ENCODE assay signal across 30 mouse cellular contexts in genomic region chr12:91699451-91700141, GRCm38 (mm10).
DNase-seq lines count a peak whose midpoint lies in the region; ATAC-seq and TF ChIP-seq lines count a peak whose summit lies in the region.
"Had no signal": no experiment of that assay in that cellular context is flagged by ENCODE, and none has a peak within 500 bp of the region (broad histone marks: within the 10 kb centered on the region; RNA-seq: fewer than 3 reads in every experiment).

No protein-coding gene starts in this region.

- in situ Hi-C loops in CH12.LX (cut with MboI; ENCODE audit: low pct_ligation_motif_present, low pct_unique_long_range_greater_than_20kb, low sequenced_read_pairs) = no loop called here

- H3K4me1 ChIP-seq in CH12.LX (ENCODE audit: control insufficient read depth in 1 of 2, insufficient read depth in 2 of 2) = peaks cover 15 to 20% of the 10 kb centered on the region in 2 experiments
- peaks cover 13% of the 10 kb centered on the region for H3K4me1 ChIP-seq in G1E (ENCODE audit: insufficient read depth, low read depth, low read length)
- peaks cover 5% of the 10 kb centered on the region for H3K4me1 ChIP-seq in intestine, embryonic 16.5 days (ENCODE audit: control insufficient read depth, insufficient read depth, low read length)
- H3K4me1 ChIP-seq in liver, embryonic 13.5 days (replicated peaks) = peaks cover 19% of the 10 kb centered on the region
- no peaks in the 10 kb centered on the region for H3K4me1 ChIP-seq in forebrain, embryonic 11.5 days (replicated peaks; ENCODE audit: control insufficient read depth, insufficient read depth, low read length)
- H3K4me1 ChIP-seq: hindbrain, embryonic 15.5 days; limb, embryonic 10.5 days had no signal

- no peak for ATAC-seq in G1E (ENCODE audit: extremely low read depth, insufficient number of reproducible peaks, low FRiP score, poor library complexity, severe bottlenecking)
- ATAC-seq in intestine, embryonic 16.5 days = peak; percentile 60
- ATAC-seq in liver, embryonic 13.5 days (ENCODE audit: low read depth) = peak; percentile 50; the same call in 1 of the 2 replicates
- no peak for ATAC-seq in forebrain, embryonic 11.5 days (replicated peaks; ENCODE audit: low FRiP score)
- ATAC-seq: activated CD4-positive, CD25-positive, alpha-beta regulatory T cell, adult 4 months; forebrain, postnatal 0 days; midbrain, embryonic 13.5 days had no signal

- H3K4me2 ChIP-seq in CH12.LX (ENCODE audit: insufficient read depth, low read depth, poor library complexity, severe bottlenecking) = no peak overlapping the region
- no peak overlapping the region for H3K4me2 ChIP-seq in intestine, embryonic 16.5 days (ENCODE audit: low read depth, low read length)
- H3K4me2 ChIP-seq in liver, embryonic 13.5 days = no peak overlapping the region
- no peak overlapping the region for H3K4me2 ChIP-seq in forebrain, embryonic 11.5 days (ENCODE audit: low read depth, low read length, severe bottlenecking)
- H3K4me2 ChIP-seq: embryonic facial prominence, embryonic 13.5 days; heart, embryonic 13.5 days; hindbrain, embryonic 15.5 days; limb, embryonic 15.5 days; midbrain, embryonic 13.5 days had no signal

- no peaks in the 10 kb centered on the region for H3K79me2 ChIP-seq in CH12.LX (replicated peaks; ENCODE audit: control insufficient read depth, extremely low read depth, insufficient read depth, poor library complexity, severe bottlenecking)

- DNase-seq in CH12.LX (ENCODE audit: extremely low read depth) = peak; percentile 39
- DNase-seq in G1E (ENCODE audit: low spot score) = peak; percentile 16
- no peak for DNase-seq in liver, embryonic 13.5 days
- no peak for DNase-seq in right cerebral cortex, postnatal 4 days
- no peak for DNase-seq in adrenal gland, adult 8-10 months
- no peak for DNase-seq in heart, adult 18-20 months
- no peak for DNase-seq in forebrain, embryonic 11.5 days (ENCODE audit: low spot score)
- DNase-seq: adrenal gland, postnatal 14 days; cerebellum, adult 11 months; cerebellum, adult 9-10 months; embryo, embryonic 11 days; forebrain, postnatal 0 days; heart, postnatal 10 days; kidney, adult 9 months; kidney, postnatal 10 days; layer of hippocampus, postnatal 36 days; lung, adult 2 months; spleen, adult 18-20 months; thymus, adult 18-20 months; thymus, postnatal 25 days had no signal

- no peak for TF ChIP-seq EP300 in CH12.LX (IDR thresholded peaks at IDR 0.05; ENCODE audit: low read length)

- H3K9me3 ChIP-seq in CH12.LX (replicated peaks; ENCODE audit: low read length) (no peaks in the 10 kb centered on the region), G1E (replicated peaks) (no peaks in the 10 kb centered on the region)
- no peaks in the 10 kb centered on the region for H3K9me3 ChIP-seq in intestine, embryonic 16.5 days (ENCODE audit: control insufficient read depth, low read length)
- H3K9me3 ChIP-seq in liver, embryonic 13.5 days (replicated peaks) = no peaks in the 10 kb centered on the region
- no peaks in the 10 kb centered on the region for H3K9me3 ChIP-seq in forebrain, embryonic 11.5 days (ENCODE audit: control insufficient read depth, low read length)
- H3K9me3 ChIP-seq: embryonic facial prominence, embryonic 13.5 days; forebrain, embryonic 10.5 days; heart, embryonic 13.5 days; hindbrain, embryonic 15.5 days; limb, embryonic 10.5 days; limb, embryonic 15.5 days; megakaryocyte, embryonic 14.5 days; midbrain, embryonic 13.5 days had no signal

- no peak for TF ChIP-seq POLR2A in CH12.LX (IDR thresholded peaks at IDR 0.05; ENCODE audit: low read depth, low read length)

- H3K27me3 ChIP-seq in CH12.LX (replicated peaks) = no peaks in the 10 kb centered on the region
- H3K27me3 ChIP-seq in G1E (ENCODE audit: insufficient read depth, low read length) = no peaks in the 10 kb centered on the region
- no peaks in the 10 kb centered on the region for H3K27me3 ChIP-seq in intestine, embryonic 16.5 days (replicated peaks; ENCODE audit: control insufficient read depth, insufficient read depth, low read length)
- no peaks in the 10 kb centered on the region for H3K27me3 ChIP-seq in liver, embryonic 13.5 days
- H3K27me3 ChIP-seq in forebrain, embryonic 11.5 days (ENCODE audit: control insufficient read depth, insufficient read depth, low read length) = no peaks in the 10 kb centered on the region
- H3K27me3 ChIP-seq: embryonic facial prominence, embryonic 13.5 days; heart, embryonic 13.5 days; hindbrain, embryonic 15.5 days; limb, embryonic 15.5 days; megakaryocyte, embryonic 14.5 days; midbrain, embryonic 13.5 days had no signal

- dilution Hi-C loops in CH12.LX (cut with MboI; ENCODE audit: extremely low pct_ligation_motif_present, extremely low pct_unique_long_range_greater_than_20kb, low sequenced_read_pairs) = no loop called here

- no peak for TF ChIP-seq RAD21 in CH12.LX (IDR thresholded peaks at IDR 0.05; ENCODE audit: low read depth, low read length)

- H3K9ac ChIP-seq in CH12.LX (ENCODE audit: insufficient read depth, low read depth) = no peak overlapping the region
- no peak overlapping the region for H3K9ac ChIP-seq in intestine, embryonic 16.5 days (ENCODE audit: low read depth, low read length)
- H3K9ac ChIP-seq in liver, embryonic 13.5 days = no peak overlapping the region
- no peak overlapping the region for H3K9ac ChIP-seq in forebrain, embryonic 11.5 days (ENCODE audit: low read length)
- H3K9ac ChIP-seq: embryonic facial prominence, embryonic 13.5 days; forebrain, postnatal 0 days; heart, embryonic 13.5 days; hindbrain, embryonic 15.5 days; limb, embryonic 15.5 days; midbrain, embryonic 13.5 days had no signal

- H3K4me3 ChIP-seq in CH12.LX (replicated peaks in 1 of 3; ENCODE audit: low read depth in 2 of 3, low read length in 2 of 3, poor library complexity in 1 of 3) (no peak overlapping the region), G1E (ENCODE audit: low read depth, low read length) (no peak overlapping the region)
- H3K4me3 ChIP-seq in intestine, embryonic 16.5 days (ENCODE audit: low read length) = no peak overlapping the region
- no peak overlapping the region for H3K4me3 ChIP-seq in liver, embryonic 13.5 days (replicated peaks)
- H3K4me3 ChIP-seq in forebrain, embryonic 11.5 days (ENCODE audit: low read depth, low read length) = no peak overlapping the region
- H3K4me3 ChIP-seq: embryonic facial prominence, embryonic 13.5 days; forebrain, embryonic 10.5 days; heart, embryonic 13.5 days; hindbrain, embryonic 15.5 days; limb, embryonic 10.5 days; limb, embryonic 15.5 days; megakaryocyte, embryonic 14.5 days; midbrain, embryonic 13.5 days had no signal

- no peak overlapping the region for H3K27ac ChIP-seq in CH12.LX (ENCODE audit: insufficient read depth, low read depth)
- H3K27ac ChIP-seq in intestine, embryonic 16.5 days (ENCODE audit: low read length) = no peak overlapping the region
- no peak overlapping the region for H3K27ac ChIP-seq in liver, embryonic 13.5 days
- no peak overlapping the region for H3K27ac ChIP-seq in forebrain, embryonic 11.5 days (ENCODE audit: low read depth, low read length)
- H3K27ac ChIP-seq: embryonic facial prominence, embryonic 13.5 days; forebrain, embryonic 10.5 days; heart, embryonic 13.5 days; hindbrain, embryonic 15.5 days; limb, embryonic 10.5 days; limb, embryonic 15.5 days; midbrain, embryonic 13.5 days had no signal

- TF ChIP-seq CTCF in CH12.LX (conservative IDR thresholded peaks at IDR 0.05 in 1 of 2, IDR thresholded peaks at IDR 0.05 in 1 of 2; ENCODE audit: low read depth in 2 of 2, low read length in 2 of 2) (no peak), G1E (IDR thresholded peaks at IDR 0.05; ENCODE audit: low read depth, low read length) (no peak)

- 89% methylated on average over 7 of the region's 7 CpGs for WGBS in intestine, embryonic 16.5 days
- WGBS in liver, embryonic 13.5 days (ENCODE audit: insufficient replicate concordance) = 63% methylated on average over 7 of the region's 7 CpGs
- WGBS in forebrain, embryonic 11.5 days = 93% methylated on average over 7 of the region's 7 CpGs

- H3K36me3 ChIP-seq in CH12.LX (replicated peaks in 1 of 2; ENCODE audit: control insufficient read depth in 1 of 2, insufficient read depth in 1 of 2, low read length in 1 of 2) (no peaks in the 10 kb centered on the region), G1E (replicated peaks) (peaks cover 49% of the 10 kb centered on the region)
- no peaks in the 10 kb centered on the region for H3K36me3 ChIP-seq in intestine, embryonic 16.5 days (ENCODE audit: control insufficient read depth, insufficient read depth, low read length)
- H3K36me3 ChIP-seq in liver, embryonic 13.5 days = peaks cover 21% of the 10 kb centered on the region
- no peaks in the 10 kb centered on the region for H3K36me3 ChIP-seq in forebrain, embryonic 11.5 days (ENCODE audit: control insufficient read depth, insufficient read depth, low read length)
- H3K36me3 ChIP-seq: embryonic facial prominence, embryonic 13.5 days; heart, embryonic 13.5 days; hindbrain, embryonic 15.5 days; limb, embryonic 10.5 days; limb, embryonic 15.5 days; midbrain, embryonic 13.5 days had no signal

TF ChIP-seq in CH12.LX, 34 proteins besides CTCF, POLR2A, EP300 and RAD21:
- no peak for TF ChIP-seq CHD1 (IDR thresholded peaks at IDR 0.05; ENCODE audit: low read depth, low read length)
- no peak for TF ChIP-seq MAZ (IDR thresholded peaks at IDR 0.05; ENCODE audit: low read depth, low read length)
- TF ChIP-seq MYC (IDR thresholded peaks at IDR 0.05; ENCODE audit: low read depth, low read length) = no peak
- TF ChIP-seq MEF2A (IDR thresholded peaks at IDR 0.05; ENCODE audit: borderline replicate concordance, low read depth, low read length) = no peak
- no peak for TF ChIP-seq ETS1 (conservative IDR thresholded peaks at IDR 0.05; ENCODE audit: low read depth, low read length)
- TF ChIP-seq HCFC1 (IDR thresholded peaks at IDR 0.05; ENCODE audit: low read depth, low read length) = no peak
- TF ChIP-seq ZMIZ1 (IDR thresholded peaks at IDR 0.05; ENCODE audit: low read depth, low read length) = no peak
- no peak for TF ChIP-seq ELF1 (IDR thresholded peaks at IDR 0.05; ENCODE audit: low read depth, low read length)
- no peak for TF ChIP-seq BHLHE40 (IDR thresholded peaks at IDR 0.05; ENCODE audit: low read depth, low read length)
- TF ChIP-seq SIN3A (IDR thresholded peaks at IDR 0.05; ENCODE audit: low read length) = no peak
- TF ChIP-seq JUND (conservative IDR thresholded peaks at IDR 0.05; ENCODE audit: low read depth, low read length) = no peak
- no peak for TF ChIP-seq JUN (IDR thresholded peaks at IDR 0.05; ENCODE audit: insufficient read depth, low read depth, low read length)
- TF ChIP-seq MAX (IDR thresholded peaks at IDR 0.05; ENCODE audit: low read length) = no peak
- TF ChIP-seq USF2 (conservative IDR thresholded peaks at IDR 0.05; ENCODE audit: low read depth, low read length) = no peak
- no peak for TF ChIP-seq NELFE (IDR thresholded peaks at IDR 0.05; ENCODE audit: low read depth, low read length)
- no peak for TF ChIP-seq E2F4 (IDR thresholded peaks at IDR 0.05; ENCODE audit: insufficient replicate concordance, low read depth, low read length)
- no peak for TF ChIP-seq ZKSCAN1 (IDR thresholded peaks at IDR 0.05; ENCODE audit: borderline replicate concordance, low read depth, low read length)
TF ChIP-seq in CH12.LX: peak in this region for 0.

Comparison
In these comparisons a context has a peak if more than half of its experiments do, and no peak if none do; other contexts are left out.
1. DNase-seq: peak in CH12.LX (single experiment) and G1E (single experiment); none in liver, embryonic 13.5 days (single experiment), right cerebral cortex, postnatal 4 days (single experiment), adrenal gland, adult 8-10 months (single experiment), heart, adult 18-20 months (0 of 2) and forebrain, embryonic 11.5 days (single experiment).
2. ATAC-seq: peak in intestine, embryonic 16.5 days (single experiment) and liver, embryonic 13.5 days (single experiment); none in G1E (single experiment) and forebrain, embryonic 11.5 days (single experiment).